In the genomic region with DNA sequence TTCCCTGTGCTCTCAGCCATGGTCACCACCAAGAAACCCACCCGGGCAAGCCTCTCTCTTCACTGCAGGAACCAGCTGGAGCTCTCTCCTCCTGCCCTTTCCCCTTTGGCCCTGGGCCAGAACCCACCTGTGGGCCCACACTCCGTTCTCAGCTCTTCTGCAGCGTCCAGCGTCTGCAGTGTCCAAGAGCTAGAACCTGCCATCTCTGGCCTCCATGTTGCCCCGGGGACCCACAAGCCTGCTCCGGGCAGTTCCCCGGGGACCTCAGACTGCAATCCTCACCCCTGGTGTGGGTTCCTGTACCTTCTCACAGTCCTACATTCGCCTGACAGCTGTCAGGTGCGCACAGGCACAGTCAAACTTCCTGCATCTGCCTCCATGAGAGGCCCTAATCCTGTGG, we compare ENCODE assay signal across 25 mouse cellular contexts. TPM values are rescaled to one million over a fixed set of nuclear protein-coding genes. Genes with fewer than 3 reads are reported as not detected.
DNase-seq lines count a peak whose midpoint lies in the region; TF ChIP-seq lines count a peak whose summit lies in the region.
"Had no signal": no experiment of that assay in that cellular context is flagged by ENCODE, and none has a peak within 500 bp of the region (broad histone marks: within the 10 kb centered on the region; RNA-seq: fewer than 3 reads in every experiment).

No protein-coding gene starts in this region.

- H3K4me1 ChIP-seq in testis, adult 2 months (ENCODE audit: control insufficient read depth, insufficient read depth, low read length), result peaks cover 7% of the 10 kb centered on the region
- H3K4me1 ChIP-seq: embryonic facial prominence, embryonic 13.5 days; forebrain, embryonic 12.5 days; forebrain, embryonic 15.5 days; heart, embryonic 10.5 days; heart, embryonic 13.5 days; hindbrain, embryonic 12.5 days; hindbrain, embryonic 15.5 days had no signal

- no peaks in the 10 kb centered on the region for H3K36me3 ChIP-seq in testis, adult 2 months (ENCODE audit: control insufficient read depth, insufficient read depth, low read length)
- H3K36me3 ChIP-seq: embryonic facial prominence, embryonic 13.5 days; forebrain, embryonic 12.5 days; forebrain, embryonic 15.5 days; heart, embryonic 10.5 days; heart, embryonic 13.5 days; hindbrain, embryonic 12.5 days; hindbrain, embryonic 15.5 days had no signal

- TF ChIP-seq CTCF in testis, adult 2 months (IDR thresholded peaks at IDR 0.05; ENCODE audit: control insufficient read depth, insufficient read depth, insufficient replicate concordance, low read depth, low read length), result no peak

- intact Hi-C loops in heart, postnatal 36 days (cut with DNase I), result no loop called here

- H3K27me3 ChIP-seq in testis, adult 2 months (ENCODE audit: control insufficient read depth, insufficient read depth, low read length), result no peaks in the 10 kb centered on the region
- H3K27me3 ChIP-seq: embryonic facial prominence, embryonic 13.5 days; forebrain, embryonic 12.5 days; forebrain, embryonic 15.5 days; heart, embryonic 13.5 days; hindbrain, embryonic 12.5 days; hindbrain, embryonic 15.5 days had no signal

- TF ChIP-seq POLR2A in testis, adult 2 months (IDR thresholded peaks at IDR 0.05; ENCODE audit: control insufficient read depth, low read depth, low read length), result no peak

- no peak overlapping the region for H3K27ac ChIP-seq in testis, adult 2 months (ENCODE audit: control insufficient read depth, insufficient read depth, low read depth, low read length)
- H3K27ac ChIP-seq: embryonic facial prominence, embryonic 13.5 days; forebrain, embryonic 12.5 days; forebrain, embryonic 15.5 days; heart, adult 2 months; heart, embryonic 10.5 days; heart, embryonic 13.5 days; hindbrain, embryonic 12.5 days; hindbrain, embryonic 15.5 days had no signal

- peak; percentile 6 for DNase-seq in adrenal gland, postnatal 14 days
- DNase-seq in adrenal gland, postnatal 25 days, result no peak
- DNase-seq in heart, adult 11 months, result peak; percentile 83
- DNase-seq in heart, postnatal 36 days, result no peak
- no peak for DNase-seq in testis, postnatal 14 days (ENCODE audit: low spot score)
- DNase-seq: adrenal gland, adult 8-10 months; cerebellum, adult 11 months; cerebellum, adult 2 months; cerebellum, adult 9-11 months; cerebellum, postnatal 36 days; gastrocnemius, postnatal 25 days; heart, adult 2 months; heart, postnatal 14 days had no signal

- H3K4me3 ChIP-seq in testis, adult 2 months (ENCODE audit: control insufficient read depth, low read depth, low read length), result peak overlapping the region; percentile 21; the same call in 1 of the 2 replicates
- H3K4me3 ChIP-seq: embryonic facial prominence, embryonic 13.5 days; erythroblast, embryonic 14.5 days; forebrain, embryonic 12.5 days; forebrain, embryonic 15.5 days; heart, adult 2 months; heart, embryonic 10.5 days; heart, embryonic 13.5 days; hindbrain, embryonic 12.5 days; hindbrain, embryonic 15.5 days had no signal

RNA-seq across cellular contexts. Expression of gene Tnfsf4, which starts 25.4 kb away (rescaled TPM):
- total RNA-seq in adrenal gland, postnatal 14 days (2021), result not detected in 2 replicates
- not detected in 2 replicates for total RNA-seq in adrenal gland, postnatal 25 days (2021)
- not detected for total RNA-seq in heart, postnatal 36 days (2021)
- polyA plus RNA-seq in testis, adult 2 months (2012; rRNA removed), result not detected in 2 replicates
- total RNA-seq: adrenal gland, adult 8-10 months; adrenal gland, postnatal 4 days; gastrocnemius, adult 8-10 months; gastrocnemius, postnatal 25 days; heart, adult 2 months; heart, postnatal 14 days had no signal
- polyA plus RNA-seq: cerebellum, adult 2 months; embryonic facial prominence, embryonic 13.5 days; erythroblast, embryonic 14.5 days; forebrain, embryonic 12.5 days; forebrain, embryonic 15.5 days; heart, adult 2 months; heart, embryonic 10.5 days; heart, embryonic 13.5 days; hindbrain, embryonic 12.5 days; hindbrain, embryonic 15.5 days; intestine, embryonic 14.5 days had no signal

Comparison
In these comparisons a context has a peak if more than half of its experiments do, and no peak if none do; other contexts are left out.
1. DNase-seq: peak in adrenal gland, postnatal 14 days (single experiment) and heart, adult 11 months (single experiment); none in adrenal gland, postnatal 25 days (single experiment), heart, postnatal 36 days (0 of 2) and testis, postnatal 14 days (single experiment).